Mouse (Mus musculus): ENCODE results near the gene Cry2.

The Cry2 gene

DNA sequence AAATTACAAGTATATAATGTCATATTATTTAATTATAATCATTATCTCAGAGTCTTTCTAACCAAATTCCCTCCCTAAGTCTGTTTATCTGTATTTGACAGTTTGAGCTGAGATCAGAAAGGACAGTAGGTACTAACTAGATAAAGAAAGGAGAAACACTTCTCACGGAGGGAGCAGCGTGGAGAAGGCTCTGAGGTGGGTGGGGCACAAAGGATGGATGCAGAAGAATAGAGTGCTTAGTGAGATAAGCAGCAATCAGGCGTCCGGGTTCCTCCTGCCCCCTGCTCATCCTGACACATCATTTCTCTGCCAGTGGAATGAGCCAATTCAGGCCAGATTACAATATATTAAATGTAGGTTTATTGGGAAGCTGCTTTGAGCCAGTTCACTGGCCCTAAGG is 10.5 kb upstream of the Cry2 start:
- DNase-seq = no peak

DNA sequence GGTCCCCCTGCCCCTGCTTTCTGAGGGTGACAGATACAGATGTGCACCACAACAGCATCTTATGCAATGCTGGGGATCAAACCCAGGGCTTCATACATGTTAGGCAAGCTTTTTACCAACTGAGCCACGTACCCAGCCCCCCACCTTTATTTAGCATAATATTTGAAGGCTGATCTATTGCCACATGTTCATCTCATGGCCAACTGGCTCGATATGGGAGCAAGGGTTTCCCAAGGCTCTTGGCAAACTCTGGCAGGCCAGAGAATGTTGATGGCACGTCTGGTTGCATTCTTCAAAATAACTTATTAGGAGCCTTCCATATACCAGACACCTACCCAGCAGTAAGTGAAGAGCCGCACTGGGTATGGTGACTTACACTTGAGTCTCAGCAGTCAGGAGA is 9.5 kb upstream of the Cry2 start:
- DNase-seq = no peak

DNA sequence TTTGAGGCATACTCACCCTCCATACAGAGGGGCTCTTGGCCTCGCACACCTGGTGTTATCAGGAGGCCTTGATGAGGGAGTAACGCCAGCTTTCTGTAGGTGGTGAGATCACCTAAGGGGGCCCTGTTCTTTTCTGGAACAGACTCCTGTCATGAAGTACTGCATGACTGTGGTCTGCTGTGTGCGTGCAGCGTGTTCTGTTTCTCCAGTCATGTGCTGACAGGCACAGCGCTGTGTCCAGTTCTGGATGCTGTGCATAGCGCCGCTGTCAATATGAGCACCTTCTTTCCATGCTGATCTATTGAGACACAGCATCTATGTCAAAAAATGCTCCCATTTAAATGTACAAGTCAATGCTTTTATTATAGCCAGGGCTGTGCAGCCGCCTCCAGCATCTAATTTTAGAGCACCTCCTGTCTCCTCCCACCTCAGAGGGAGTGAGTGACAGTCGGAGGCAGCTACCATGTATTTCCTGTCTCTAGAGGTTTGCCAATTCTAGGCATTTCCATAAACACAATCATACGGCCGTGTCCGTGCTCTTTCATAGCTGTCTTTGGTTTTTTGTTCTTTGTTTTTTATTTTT is 8.7 kb upstream of the Cry2 start:
- DNase-seq = no peak

DNA sequence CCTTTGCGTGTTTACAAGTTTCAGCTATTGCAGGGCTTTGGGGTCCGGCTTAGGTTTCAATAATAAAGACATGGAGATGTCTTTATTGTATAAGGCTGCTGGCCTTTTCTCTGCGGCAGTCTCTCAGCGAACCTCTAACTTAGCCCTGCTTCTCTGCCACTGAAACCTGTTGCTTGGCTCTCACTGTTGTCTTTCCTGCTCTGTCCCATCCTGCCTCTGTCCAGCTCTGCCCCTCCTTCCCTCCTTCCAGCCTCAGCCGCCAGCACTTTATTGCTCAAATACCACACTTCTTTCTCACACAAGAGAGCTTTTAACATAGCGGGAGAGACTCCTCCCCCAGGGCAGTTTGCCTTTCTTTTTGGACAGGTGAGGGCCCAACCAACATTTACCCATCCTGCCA is 6.6 kb upstream of the Cry2 start:
- no peak for DNase-seq

DNA sequence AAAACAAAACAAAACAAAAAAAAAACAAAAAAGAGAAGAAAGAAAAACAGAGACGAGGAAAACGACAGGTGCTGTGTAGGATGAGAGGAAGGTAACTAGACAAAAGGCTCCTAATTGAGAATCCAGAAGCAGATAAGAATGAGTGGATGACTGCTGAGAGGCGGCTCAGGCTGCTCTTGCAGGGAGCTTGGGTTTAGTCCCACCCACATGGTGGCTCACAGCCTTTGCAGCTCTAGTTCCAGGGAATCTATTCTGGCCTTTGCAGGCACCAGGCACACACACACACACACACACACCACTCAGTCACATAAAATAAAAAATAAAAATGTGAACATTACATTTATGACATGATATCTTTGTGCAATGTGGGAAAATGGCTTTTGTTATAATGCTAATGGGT is 4.7 kb upstream of the Cry2 start:
- no peak for DNase-seq

DNA sequence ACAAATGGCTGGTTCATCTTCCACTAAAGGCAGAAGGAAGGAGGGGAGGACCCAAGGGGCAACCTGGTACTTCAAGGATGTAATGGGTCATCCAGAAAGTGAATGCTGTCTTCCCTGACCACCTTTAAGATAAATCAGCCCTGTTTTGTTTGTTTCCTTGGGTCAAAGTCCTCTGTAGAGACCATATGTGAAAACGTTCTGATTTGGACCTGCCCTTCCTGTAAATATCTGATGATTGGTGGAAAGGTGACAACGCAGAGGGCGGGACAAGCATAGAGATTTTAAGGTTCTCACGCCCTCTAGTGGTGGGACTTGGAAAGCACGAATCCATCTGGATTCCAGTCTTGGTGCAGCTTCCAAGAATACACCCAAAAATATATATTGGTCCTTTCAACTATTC is 4.0 kb upstream of the Cry2 start:
- no peak for DNase-seq

DNA sequence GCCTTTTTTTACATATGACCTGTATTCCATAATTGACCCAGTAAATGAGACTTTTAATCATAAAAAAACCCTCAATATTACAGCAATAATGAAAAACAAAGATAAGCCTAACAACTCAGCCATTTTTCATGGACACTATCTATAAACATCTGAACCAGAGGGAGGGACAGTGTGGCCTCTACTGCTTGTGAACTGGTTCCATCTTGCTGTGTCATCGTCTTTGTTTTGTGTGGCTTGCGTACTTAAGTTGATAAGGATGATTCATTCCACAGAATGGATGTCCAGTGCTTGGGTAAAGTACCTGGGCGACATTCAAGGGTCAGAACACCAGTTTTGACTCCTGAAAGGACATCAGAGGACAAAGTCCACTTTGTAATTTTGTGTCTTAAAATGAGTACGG is 3.5 kb upstream of the Cry2 start:
- no peak for DNase-seq

DNA sequence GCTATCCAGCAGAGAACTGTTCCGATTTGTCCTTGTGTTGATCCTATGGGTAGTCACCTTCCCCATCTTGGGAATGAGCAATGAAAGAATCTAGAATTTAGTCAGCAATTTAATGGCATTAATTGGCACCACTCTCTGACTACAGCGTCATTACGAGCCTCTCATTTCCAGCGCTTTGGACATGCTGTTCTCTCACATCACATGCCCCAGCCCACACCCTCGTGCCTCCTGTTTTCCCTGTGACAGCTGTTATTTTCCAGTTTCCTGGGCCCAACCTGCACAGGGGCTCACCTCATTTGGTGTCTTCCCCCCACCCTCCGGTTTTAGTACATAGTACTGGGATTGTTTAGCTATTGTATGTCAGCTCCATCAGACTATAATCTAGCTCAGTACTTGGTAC is 1.2 kb upstream of the Cry2 start:
- DNase-seq = no peak

DNA sequence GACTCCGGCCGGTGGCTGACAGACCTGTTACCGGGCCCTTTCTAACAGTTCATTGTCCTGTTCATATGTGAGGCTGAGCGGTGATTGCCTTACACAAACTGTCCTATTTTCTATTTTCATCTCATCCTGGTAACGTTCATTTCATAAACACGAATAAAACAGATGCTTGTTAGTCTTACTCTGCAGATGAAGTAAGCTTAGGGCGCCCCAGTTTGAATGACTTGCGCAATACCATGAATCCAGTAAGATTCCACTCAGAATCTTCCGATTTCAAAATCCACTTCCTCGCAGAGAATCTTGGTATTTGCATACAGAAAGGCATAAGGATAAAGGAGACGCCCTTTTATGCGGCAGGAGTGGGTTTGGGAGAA is 517 bp upstream of the Cry2 start:
- DNase-seq = no peak

DNA sequence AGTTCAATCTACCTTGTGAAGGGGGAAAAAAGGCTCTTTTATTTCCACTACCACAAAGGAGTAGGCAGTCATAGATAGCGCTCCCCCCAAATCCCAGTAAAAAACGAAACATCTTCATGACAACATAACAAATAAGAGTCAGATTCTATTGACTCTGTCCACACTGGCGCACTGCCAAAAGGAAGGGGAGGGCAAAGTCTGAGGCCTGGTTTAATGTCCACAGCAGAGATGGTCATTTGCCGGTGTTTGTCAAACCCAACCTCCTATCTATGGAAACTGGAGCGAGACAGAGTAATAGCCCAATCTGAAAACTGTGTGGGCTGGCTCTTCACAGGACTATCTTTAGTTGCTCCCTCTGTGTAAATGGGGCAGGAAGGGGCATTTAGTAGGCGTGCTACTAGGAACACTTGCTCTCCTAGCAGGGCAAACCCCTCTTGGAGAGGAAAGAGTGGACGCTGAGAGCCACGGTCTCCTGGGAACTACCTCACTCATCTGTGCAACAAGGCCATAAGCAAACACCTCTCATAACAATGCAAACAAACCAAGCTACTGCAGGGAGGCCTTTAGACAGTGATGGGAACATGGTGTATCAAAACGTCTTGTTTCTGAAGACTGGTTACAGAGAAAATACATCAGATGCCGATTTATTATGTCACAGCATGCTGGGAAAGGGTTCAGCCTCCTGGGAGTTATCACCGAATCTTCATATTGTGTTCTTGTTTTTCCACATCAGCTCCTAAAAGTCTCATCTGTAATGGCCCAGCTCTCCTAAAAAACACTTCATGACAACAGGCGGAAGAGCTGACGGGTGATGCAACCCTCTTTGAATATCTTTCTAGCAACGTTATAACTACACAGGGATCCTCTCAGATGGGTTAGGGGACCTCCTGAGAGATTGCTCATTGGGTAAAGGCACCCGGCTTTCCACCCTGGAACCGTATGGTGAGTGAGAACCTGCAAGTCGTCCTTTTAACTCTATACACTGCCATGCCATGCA is 1.2 kb downstream of the Cry2 start:
- DNase-seq = no peak

DNA sequence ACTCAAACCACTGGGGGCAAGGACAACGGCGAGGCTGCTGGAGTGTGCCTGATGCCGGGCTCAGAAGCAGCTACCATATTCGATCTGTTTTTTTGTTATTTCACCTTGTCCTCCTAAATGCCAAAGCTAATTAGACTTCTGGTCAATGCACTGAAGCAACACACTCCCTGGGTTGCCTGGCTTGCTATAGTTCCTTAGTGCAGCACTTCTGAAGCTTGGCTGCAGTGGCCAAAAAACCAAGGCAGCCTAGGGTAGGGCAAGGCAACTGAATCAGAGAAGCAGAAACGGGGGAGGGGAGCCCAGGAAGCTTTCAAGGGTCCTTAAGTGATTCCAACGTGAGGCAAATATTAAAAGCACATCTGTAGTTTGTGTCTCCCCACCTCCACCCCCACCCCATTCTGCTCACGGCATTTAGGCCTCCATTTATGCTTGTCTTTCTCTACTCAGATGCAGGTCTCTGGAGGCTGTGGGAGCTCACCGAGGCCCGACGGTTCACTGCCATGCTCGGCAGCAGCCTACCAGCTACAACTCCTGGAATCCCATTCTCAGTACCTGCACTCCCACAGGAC is 2.1 kb downstream of the Cry2 start:
- DNase-seq = no peak

DNA sequence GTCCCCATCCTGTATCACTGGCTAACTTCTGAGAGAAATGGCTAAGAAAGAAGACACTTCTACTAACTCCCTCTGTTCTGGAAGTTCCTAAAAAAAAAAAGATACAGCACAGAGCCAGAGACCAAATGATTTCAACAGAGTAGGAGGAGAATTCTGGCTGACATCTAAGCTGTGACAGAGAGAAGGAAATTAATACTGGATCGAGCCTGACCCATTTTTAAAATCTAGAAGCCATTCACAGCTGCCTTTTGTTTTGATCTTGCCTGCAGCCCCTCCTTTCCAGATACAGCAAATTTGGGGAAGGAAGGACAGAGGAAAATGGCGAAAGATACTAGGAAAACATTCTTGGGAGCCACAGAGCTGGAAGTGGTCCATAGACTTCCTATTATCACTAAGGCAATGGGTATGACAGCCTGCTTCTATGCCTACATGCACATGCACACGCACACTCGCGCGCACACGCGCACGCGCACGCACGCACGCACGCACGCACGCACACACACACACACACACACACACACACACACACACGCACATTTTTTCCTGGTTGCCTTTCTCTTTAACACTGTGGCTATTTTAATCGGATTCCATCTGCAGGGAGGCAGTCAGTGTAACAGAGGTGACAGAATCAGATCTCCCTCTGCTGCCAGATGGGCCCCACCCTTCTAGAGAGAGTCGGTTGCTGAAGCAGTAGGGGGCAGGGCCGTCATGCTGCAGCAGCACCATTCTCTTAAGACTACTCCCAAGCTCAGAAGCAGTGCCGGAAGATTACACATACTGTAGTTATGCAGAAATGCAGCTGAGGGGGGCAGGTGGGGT is 2.9 kb downstream of the Cry2 start:
- no peak for DNase-seq

DNA sequence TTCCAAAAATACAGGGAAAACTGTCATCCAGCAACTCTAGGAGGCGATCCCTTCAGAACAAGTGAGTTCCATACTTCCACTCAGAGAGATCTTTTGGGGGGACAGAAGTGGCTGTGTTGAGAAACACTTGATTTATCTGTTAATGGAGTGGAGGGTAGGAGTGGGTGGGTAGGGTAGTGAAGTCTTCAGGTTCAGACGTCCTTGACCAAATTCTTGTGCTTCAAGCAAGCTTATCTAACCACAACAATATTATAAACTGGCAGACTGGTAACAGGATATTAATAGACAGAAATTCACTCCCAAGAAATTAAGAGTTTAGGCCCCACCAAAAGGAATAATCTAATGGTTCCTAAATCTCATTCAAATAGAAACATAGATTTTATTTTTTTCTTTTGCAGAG is 3.8 kb downstream of the Cry2 start:
- DNase-seq = no peak

DNA sequence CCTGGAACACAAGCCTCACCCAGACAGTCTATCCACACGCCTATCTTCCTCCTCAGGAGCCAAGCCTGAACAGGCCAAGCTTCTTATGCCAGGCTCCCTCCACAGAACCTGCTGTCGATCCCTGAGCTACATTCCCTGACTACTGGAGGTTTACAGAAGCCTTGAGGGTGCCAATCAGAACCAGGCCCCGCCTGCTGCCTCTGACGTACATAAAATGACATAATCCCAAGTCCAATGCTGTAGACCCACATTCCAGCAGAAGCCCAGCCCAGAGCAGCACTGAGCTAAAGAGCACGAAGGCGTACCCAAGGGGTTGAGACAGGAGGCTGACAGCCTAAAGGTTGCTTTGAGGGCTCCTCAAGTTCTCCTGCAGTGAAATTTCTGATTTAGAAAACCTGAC is 6.0 kb downstream of the Cry2 start:
- no peak for DNase-seq

DNA sequence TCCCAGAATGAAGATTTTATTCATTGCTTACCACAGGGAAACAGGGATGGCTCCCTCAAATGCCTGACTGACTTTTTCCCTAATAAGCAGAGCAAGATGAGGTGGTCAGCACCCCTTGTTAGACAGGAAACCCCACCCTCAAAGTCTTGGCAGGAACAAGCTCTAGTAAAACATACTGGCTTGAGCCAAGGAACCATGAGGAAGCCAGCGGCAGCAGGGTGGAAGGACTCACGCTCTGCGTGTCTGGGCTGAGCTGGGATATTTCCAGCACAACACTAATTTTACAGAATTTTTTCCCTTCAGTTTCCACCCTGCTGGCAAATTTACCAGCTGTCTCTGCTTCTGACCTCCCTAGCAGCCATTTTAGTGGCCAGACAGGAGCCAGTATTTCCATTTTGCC is 7.4 kb downstream of the Cry2 start:
- no peak for DNase-seq

DNA sequence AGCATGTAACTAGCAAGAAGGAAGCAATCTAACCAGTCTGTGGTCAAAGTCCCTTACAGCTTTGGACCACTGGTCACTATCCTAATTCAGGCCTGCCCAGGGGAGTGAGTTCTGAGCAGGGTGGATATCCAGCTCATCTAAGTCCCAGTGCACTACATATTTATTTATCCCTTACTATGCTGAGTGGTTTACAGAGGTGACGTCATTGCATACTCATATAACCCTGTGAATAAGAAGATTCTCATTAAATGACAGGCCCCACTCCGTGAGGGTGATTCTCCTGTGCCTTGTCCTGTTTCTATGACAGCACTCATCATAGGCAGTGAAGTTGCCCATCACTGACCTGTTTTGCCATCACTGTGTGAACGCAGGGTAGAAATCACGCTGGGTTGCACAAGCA is 8.5 kb downstream of the Cry2 start:
- DNase-seq = no peak

DNA sequence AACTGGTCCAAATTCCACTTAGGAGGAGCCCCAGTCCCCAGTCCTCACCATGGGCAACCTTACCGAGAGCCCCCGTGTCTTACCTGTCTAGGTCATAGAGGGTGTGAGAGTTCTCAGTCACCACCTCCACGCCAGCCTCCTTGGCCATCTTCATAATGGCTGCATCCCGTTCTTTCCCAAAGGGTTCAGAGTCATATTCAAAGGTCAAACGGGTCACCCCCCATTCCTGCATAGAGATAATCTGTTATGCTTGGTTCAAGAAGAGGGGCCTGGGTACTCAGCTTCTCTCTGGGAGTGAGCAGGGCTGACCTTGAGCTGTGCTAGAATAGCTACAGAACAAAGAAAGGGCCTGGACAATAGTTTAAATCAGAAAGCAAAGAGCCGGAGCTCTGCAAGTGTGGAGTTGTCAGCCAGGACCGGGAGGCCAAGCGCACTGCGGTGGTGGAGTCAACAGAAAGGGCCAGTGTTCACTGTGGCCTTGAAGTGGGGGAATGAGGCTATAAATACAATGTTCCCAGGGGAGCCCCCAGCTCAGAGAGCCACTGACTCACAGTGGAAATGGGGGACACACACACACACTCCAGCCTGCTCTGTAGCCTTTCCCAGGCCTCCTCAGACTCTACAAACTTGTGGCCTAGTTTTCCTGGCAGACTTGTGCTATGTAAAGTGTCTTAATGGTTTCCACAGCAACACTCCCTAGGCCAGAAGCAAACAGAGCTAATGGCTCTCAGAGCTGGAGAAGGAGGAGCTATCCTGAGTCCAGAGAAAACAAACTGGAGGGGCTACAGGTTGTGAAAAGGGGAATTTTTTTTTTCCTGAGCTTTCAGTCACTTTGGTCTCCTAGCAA is 9.2 kb downstream of the Cry2 start:
- DNase-seq = no peak

DNA sequence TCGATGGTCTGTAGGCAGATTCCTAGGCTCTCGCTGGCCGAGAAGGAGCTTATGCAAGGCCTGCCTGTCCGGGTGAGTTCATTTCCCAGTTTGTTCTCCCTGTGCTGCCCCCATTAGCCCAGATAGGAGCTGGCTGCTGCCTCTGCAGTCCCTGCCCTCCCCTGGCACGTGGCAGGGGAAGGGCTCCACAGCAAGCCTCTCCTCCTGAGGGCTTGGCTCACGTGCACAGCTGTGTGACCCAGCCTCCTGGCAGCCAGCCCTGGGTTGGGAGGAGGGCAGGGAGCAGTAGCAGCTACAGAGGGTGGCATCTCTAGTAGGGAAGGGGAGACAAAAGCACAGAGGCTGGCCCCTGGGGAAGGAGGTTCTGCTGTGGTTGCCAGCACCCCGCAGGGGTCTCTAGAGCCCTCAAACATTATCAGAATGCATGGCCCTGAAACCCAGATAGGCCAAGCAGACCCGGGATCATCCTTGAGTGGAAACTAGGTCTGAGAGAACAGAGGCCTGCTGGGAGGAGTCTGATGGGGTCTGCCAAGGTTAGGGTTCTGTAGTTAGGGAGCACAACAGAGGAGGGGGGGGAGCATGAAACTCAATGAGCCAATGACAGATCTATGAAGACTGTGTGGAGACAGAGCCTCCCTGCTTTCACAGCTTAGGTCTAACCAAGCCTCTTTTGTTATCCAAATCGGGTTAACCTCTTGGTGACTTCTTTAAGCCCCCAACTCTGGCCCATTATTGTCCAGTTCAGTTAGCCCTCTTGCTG is 10.0 kb downstream of the Cry2 start:
- peak; percentile 29 to 36 for DNase-seq

DNA sequence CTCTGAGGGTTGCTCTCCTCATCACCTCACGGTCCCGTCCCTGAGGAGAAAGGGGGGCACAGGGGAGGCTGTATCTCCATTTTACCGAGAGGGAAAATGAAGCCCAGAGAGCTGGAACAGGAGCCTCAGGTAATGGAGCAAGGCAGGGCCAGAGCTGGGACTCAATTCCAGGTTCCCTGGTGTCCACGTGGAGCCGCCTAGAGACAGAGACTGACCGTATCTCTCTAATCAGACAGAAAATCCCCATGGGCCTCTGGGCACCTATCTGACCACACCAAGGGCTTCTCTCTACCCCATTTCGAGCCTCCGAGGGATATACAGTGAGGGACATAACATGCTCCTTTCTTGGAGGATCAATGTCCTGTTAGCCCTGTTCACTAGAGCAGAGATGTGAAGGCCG is 10.7 kb downstream of the Cry2 start:
- DNase-seq = no peak

DNA sequence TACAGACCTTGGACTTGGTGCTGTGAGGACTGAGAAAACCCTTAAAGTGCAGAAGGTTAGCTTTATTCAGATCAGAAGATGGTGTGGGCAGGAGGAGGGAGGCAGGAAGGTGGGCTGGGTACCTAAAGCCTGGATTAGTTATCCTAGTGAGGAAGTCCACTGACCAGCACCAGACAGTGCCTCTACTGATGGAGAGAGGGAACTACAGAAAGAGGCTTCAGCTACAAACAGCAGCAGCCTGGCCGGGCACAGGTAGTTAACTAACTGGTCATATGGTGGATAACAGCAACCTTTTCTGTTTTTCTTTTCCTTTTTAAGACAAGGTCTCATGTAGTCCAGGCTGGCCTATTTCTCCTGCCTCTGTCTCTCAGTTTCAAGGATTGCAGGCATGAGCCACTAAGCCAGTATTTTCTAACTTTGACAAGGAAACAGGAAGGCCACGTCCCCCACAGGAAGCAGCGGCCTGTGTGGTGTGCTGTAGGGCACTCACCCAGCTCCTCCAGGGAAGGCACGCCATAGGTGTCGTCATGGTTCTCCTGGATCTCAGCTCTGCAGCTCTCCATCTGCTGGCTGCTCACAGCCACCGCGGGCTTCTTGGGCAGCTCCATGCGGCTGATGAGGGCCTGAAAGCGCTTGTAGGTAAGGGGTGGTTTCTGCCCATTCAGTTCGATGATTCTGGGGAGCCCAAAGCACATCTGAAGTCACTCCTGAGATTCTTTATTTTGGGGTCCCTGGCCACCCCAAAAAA is 11.3 kb downstream of the Cry2 start:
- no peak for DNase-seq

Measured in thymus, adult 18-20 months (tissue).